Mouse (Mus musculus) hindbrain, embryonic 16.5 days (tissue): ENCODE results near the gene Nubpl. TPM values are rescaled to one million over a fixed set of nuclear protein-coding genes. Genes with fewer than 3 reads are reported as not detected.

Experiments used
- polyA plus RNA-seq: library from polyadenylated mRNA; unstranded; fragments of >200 nt; fragmentation: Nextera tagmentation; extraction: Ambion mirVana; gene quantifications from 2 replicates; pipeline ENCODE4 v1.2.1, GENCODE M21; 2015

Gene Nubpl
- polyA plus RNA-seq, 1 experiment from 2014 or later: 8.7 TPM

Other genes starting within 250 kb of the Nubpl start
- gene Heatr5a, start 126.4 kb upstream of the Nubpl start, polyA plus RNA-seq: 5.0 and 5.9 TPM in 2 replicates
- gene Dtd2, start 91.2 kb upstream of the Nubpl start, polyA plus RNA-seq: 19.5 and 20.3 TPM in 2 replicates
- gene Gpr33, start 69.7 kb upstream of the Nubpl start, polyA plus RNA-seq: not detected in 2 replicates